Mouse (Mus musculus) fibroblast of lung, adult 2 months (primary cell): ENCODE measurements at regions not wholly inside any gene's neighbourhood (a gene's known extent, or its start where the extent isn't known, plus 50 kb on each side); places are given as distances from the start of the nearest gene placed in this dataset.

ENCODE experiments used
- DNase-seq: peaks from one replicate; pipeline ENCODE4 v3.0.0-alpha.2; 2011; ENCODE audit warnings: low read depth

GRCm38 (mm10) chr15:52570256-52570655 lies 1314.5 kb upstream of the Gm7489 start:
- no peak for DNase-seq

- no peak for DNase-seq
Observed at GRCm38 (mm10) chr15:52577614-52578013, 1307.1 kb upstream of the Gm7489 start.

GRCm38 (mm10) chr15:52589391-52589790 lies 1295.3 kb upstream of the Gm7489 start:
- DNase-seq, result no peak

GRCm38 (mm10) chr15:52599511-52599910 lies 1285.2 kb upstream of the Gm7489 start:
- DNase-seq, result peak; percentile 27

GRCm38 (mm10) chr15:52599957-52600356 lies 1284.7 kb upstream of the Gm7489 start:
- no peak for DNase-seq

GRCm38 (mm10) chr15:52639790-52640189 lies 1244.9 kb upstream of the Gm7489 start:
- DNase-seq, result no peak

- DNase-seq, result peak; percentile 12
Observed at GRCm38 (mm10) chr15:52645961-52646360, 1238.7 kb upstream of the Gm7489 start.

- no peak for DNase-seq
Observed at GRCm38 (mm10) chr15:52657916-52658315, 1226.8 kb upstream of the Gm7489 start.
